Mouse (Mus musculus): ENCODE data around the gene Adamts14. TPM values are rescaled to one million over a fixed set of nuclear protein-coding genes. Genes with fewer than 3 reads are reported as not detected.

The Adamts14 gene
- not detected for polyA plus RNA-seq (2017; shearing (Covaris generic))

DNA sequence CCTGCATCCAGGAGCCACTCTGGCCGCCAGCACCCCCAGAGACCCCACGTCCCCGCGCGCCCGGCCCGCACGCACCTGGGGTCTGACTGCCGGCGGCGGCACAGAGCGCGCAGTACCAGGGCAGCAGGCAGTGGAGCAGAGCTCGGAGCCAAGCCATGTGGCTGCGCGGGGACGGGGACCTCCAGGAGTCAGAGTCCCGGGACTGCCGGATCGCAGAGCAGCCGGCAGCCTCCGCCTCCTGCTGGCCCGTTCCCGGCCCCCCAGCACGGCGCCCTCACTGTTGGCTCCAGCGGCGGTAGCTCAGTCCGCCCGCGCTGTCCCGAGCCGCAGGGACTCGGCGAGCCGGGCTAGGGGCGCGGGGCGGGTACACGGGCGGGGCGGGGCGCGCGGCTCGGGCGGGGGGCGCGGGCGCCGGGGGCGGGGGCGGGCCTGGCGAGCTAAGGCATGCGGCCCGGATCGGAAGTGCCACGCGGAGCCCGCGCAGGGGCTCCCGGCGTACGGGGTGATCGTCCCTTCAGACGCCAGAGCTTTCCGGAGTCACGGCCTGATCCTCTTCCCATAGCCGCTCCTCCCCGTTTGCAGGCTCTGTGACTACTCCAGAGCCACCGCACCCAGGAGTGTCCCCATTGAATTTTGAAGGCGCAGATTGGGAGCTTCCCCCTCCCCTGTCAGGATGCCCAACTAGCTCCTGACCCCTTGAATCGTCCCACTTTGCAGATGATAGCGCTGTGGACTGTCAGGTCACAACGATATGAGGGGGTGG, at the start of gene Adamts14:
Gene Adamts14, minus strand, starts transcription at position 358 of the 763 bp plus-strand sequence.

DNA sequence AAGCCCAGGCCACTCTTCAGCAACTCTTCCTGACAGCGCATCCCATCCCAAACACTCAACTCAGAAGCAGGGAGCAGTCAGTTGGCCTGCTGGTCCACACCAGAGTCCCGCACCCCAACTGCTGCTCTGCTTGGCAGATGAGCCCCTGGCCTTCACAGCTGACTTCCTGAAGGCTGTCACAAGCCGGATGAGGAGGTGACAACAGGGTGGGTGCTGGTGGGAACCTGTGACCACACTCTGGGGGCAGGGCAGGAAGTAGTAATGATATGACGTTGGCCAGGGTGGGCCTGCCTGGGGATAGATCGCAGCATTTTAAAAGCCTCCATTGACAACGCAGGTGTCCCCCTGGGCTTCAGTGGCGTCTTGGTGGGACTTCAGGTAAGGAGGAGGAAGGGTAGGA, 24.2 kb upstream of the Adamts14 start, which contains the start of gene Prf1:
Gene Prf1, plus strand, starts transcription at position 357 of the 400 bp plus-strand sequence.

DNA sequence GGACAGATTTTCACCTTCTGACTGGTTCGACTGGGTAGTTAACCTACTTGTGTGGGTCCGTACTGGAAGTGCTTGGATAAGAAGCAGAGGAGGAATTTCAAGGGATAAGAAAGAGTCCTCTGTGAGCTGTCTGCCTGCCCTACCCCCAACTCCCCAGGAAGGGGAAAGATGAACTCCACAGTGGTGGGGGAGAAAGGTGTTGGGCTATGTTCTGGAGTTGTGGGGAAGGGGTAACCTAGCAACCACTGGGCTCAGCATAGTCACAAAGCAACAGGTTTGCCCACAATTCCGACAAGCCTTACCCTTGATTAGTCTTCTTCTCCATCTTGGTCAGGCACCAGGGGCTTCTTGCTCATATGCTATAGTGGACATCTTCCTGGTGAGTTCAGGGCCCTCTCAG, 101.6 kb downstream of the Adamts14 start, which contains the start of gene Tbata:
Gene Tbata, plus strand, starts transcription at position 301 of the 400 bp plus-strand sequence.

DNA sequence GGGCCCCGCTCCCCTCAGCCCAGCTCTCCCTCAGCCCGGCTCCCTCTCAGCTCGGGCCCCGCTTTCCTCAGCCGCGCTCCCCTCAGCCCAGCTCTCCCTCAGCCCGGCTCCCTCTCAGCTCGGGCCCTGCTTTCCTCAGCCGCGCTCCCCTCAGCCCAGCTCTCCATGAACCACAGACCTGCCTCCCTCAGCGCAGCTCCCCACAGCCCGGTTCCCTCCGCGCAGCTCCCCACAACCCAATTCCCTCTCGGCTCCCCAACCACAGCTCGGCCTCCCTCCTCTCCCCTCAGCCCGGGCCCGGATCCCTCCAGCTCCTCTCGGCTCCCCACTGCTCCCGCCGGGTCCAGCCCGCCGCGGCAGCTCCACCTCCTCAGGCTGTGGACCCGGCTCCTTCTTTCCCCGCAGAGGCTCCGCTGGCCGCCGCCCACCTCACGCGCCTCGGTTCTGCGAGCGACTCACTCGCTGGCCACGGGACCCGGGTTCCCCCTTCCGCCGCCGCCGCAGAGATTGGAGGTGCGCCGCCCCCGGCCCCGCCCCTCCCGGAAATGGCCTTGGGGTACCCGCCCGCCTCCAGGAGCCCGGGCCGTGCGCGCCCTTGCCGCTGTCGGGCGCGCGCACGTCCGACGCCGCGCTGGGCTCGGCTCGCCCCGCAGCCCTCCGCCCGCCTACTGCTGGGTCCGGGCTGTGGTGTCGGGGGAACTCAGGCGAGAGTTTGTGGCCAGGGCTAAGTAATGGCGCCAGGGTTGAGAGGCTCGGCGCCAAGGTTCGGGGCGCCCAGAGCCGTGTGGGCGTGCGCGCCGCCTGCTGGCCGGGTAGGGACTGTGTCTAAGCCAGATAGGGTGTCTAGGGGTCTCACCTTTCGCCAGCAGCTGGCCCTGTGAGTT, 125.8 kb downstream of the Adamts14 start, which contains the start of gene Sgpl1:
Gene Sgpl1, minus strand, starts transcription at position 547 of the 884 bp plus-strand sequence.

Other genes starting within 250 kb of the Adamts14 start
- gene Pcbd1, start 184.1 kb downstream of the Adamts14 start, polyA plus RNA-seq (2017; shearing (Covaris generic)): not detected
- 69.1 TPM for gene Sgpl1, start 125.7 kb downstream of the Adamts14 start, polyA plus RNA-seq (2017; shearing (Covaris generic))
- not detected for gene Tbata, start 101.5 kb downstream of the Adamts14 start, polyA plus RNA-seq (2017; shearing (Covaris generic))
- gene Prf1, start 24.4 kb upstream of the Adamts14 start, polyA plus RNA-seq (2017; shearing (Covaris generic)): 24.1 TPM
- 0.20 TPM for gene Pald1, start 110.1 kb upstream of the Adamts14 start, polyA plus RNA-seq (2017; shearing (Covaris generic))
- not detected for gene Nodal, start 144.5 kb upstream of the Adamts14 start, polyA plus RNA-seq (2017; shearing (Covaris generic))
- 14.4 TPM for gene Eif4ebp2, start 179.2 kb upstream of the Adamts14 start, polyA plus RNA-seq (2017; shearing (Covaris generic))
- 4.5 TPM for gene Lrrc20, start 202.4 kb upstream of the Adamts14 start, polyA plus RNA-seq (2017; shearing (Covaris generic))